Mouse (Mus musculus) lung, adult 2 months (tissue): Measurements from ENCODE around the gene Ezh1.

ENCODE experiments used
- CTCF ChIP-seq: fragments of 200-500 bp; IDR thresholded peaks from 2 replicates; pipeline ENCODE4 v1.5.1; 2011; ENCODE audit warnings: mild to moderate bottlenecking, low read length, control low read depth; ENCODE audit not compliant: insufficient read depth
- POLR2A ChIP-seq: fragments of 200-500 bp; IDR thresholded peaks from 2 replicates; pipeline ENCODE4 v1.6.1; 2011; ENCODE audit warnings: low read depth, mild to moderate bottlenecking, control low read depth, low read length, borderline replicate concordance; ENCODE audit errors: extremely low read depth

GRCm38 (mm10) chr11:101265906-101266305 is 39.6 kb upstream of the Ezh1 start:
- TF ChIP-seq CTCF (no peak), POLR2A (no peak)
